ENCODE assay signal across 10 mouse cellular contexts in the genomic region with DNA sequence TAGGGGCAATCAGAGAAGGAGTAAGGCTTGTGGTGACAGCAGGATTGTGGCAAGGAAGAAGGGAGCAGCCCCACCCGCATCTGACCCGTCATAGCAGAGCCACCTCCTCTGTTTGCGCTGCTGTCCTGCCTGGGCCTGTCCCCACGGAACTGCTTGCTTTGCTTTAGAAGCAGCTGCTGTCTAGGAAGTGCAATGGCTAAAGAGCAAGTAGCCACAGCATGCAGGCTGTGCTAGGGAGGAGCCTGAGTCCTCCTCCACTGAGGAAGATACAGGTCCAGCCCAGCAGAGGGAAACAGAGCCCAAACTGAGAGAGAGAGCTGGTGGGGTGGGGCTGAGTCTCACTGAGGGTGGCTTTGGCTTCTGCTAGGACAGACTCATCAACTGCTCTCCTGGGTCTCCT. TPM values are rescaled to one million over a fixed set of nuclear protein-coding genes. Genes with fewer than 3 reads are reported as not detected.
DNase-seq lines count a peak whose midpoint lies in the region; ATAC-seq and TF ChIP-seq lines count a peak whose summit lies in the region.
"Had no signal": no experiment of that assay in that cellular context is flagged by ENCODE, and none has a peak within 500 bp of the region (broad histone marks: within the 10 kb centered on the region; RNA-seq: fewer than 3 reads in every experiment).

No protein-coding gene starts in this region.

- H3K4me3 ChIP-seq in heart, embryonic 15.5 days, result no peak overlapping the region
- H3K4me3 ChIP-seq in intestine, postnatal 0 days (ENCODE audit: low read depth, low read length), result no peak overlapping the region
- no peak overlapping the region for H3K4me3 ChIP-seq in hindbrain, embryonic 12.5 days
- H3K4me3 ChIP-seq: limb, embryonic 13.5 days had no signal

- H3K4me2 ChIP-seq in heart, embryonic 15.5 days, result no peak overlapping the region
- H3K4me2 ChIP-seq in intestine, postnatal 0 days (replicated peaks; ENCODE audit: low read depth), result no peak overlapping the region
- H3K4me2 ChIP-seq in hindbrain, embryonic 12.5 days (replicated peaks), result no peak overlapping the region
- H3K4me2 ChIP-seq: limb, embryonic 13.5 days had no signal

- ATAC-seq in heart, embryonic 15.5 days (replicated peaks; ENCODE audit: insufficient number of reproducible peaks, insufficient read depth, low FRiP score, low read depth), result peak; percentile 67
- ATAC-seq in intestine, postnatal 0 days, result peak; percentile 31
- no peak for ATAC-seq in hindbrain, embryonic 12.5 days (ENCODE audit: low FRiP score)

- no peak overlapping the region for H3K27ac ChIP-seq in heart, embryonic 15.5 days
- no peak overlapping the region for H3K27ac ChIP-seq in intestine, postnatal 0 days (ENCODE audit: low read depth, low read length)
- no peak overlapping the region for H3K27ac ChIP-seq in hindbrain, embryonic 12.5 days
- H3K27ac ChIP-seq: limb, embryonic 13.5 days had no signal

- H3K27me3 ChIP-seq in heart, embryonic 15.5 days, result no peaks in the 10 kb centered on the region
- H3K27me3 ChIP-seq in intestine, postnatal 0 days (replicated peaks; ENCODE audit: control insufficient read depth, insufficient read depth, low read length), result no peaks in the 10 kb centered on the region
- H3K27me3 ChIP-seq in hindbrain, embryonic 12.5 days, result no peaks in the 10 kb centered on the region
- H3K27me3 ChIP-seq: limb, embryonic 13.5 days had no signal

- WGBS in heart, embryonic 15.5 days, result 42% methylated on average over 4 of the region's 4 CpGs
- WGBS in intestine, postnatal 0 days, result 30% methylated on average over 4 of the region's 4 CpGs
- WGBS in hindbrain, embryonic 12.5 days, result 56% methylated on average over 4 of the region's 4 CpGs

- DNase-seq in heart, postnatal 36 days, result no peak
- peak; percentile 24 to 42 for DNase-seq in spleen, postnatal 36 days (ENCODE audit: low spot score in 2 of 2)
- no peak for DNase-seq in spleen, adult 18-20 months
- peak; percentile 29 for DNase-seq in yolk sac, embryonic 10.5 days (ENCODE audit: low spot score)
- DNase-seq in frontal cortex, postnatal 25 days (ENCODE audit: low spot score in 2 of 2), result no peak
- DNase-seq: cerebellum, adult 2 months had no signal

- no peaks in the 10 kb centered on the region for H3K36me3 ChIP-seq in heart, embryonic 15.5 days
- peaks cover 5% of the 10 kb centered on the region; the same call in 1 of the 2 replicates for H3K36me3 ChIP-seq in intestine, postnatal 0 days (ENCODE audit: control insufficient read depth, insufficient read depth)
- peaks cover 34% of the 10 kb centered on the region for H3K36me3 ChIP-seq in hindbrain, embryonic 12.5 days

- intact Hi-C loops in heart, postnatal 36 days (cut with DNase I), result no loop called here

- H3K9ac ChIP-seq in heart, embryonic 15.5 days, result no peak overlapping the region
- H3K9ac ChIP-seq in intestine, postnatal 0 days (ENCODE audit: low read depth, low read length), result no peak overlapping the region
- no peak overlapping the region for H3K9ac ChIP-seq in hindbrain, embryonic 12.5 days
- H3K9ac ChIP-seq: limb, embryonic 13.5 days had no signal

- TF ChIP-seq CTCF in intestine, postnatal 0 days (IDR thresholded peaks at IDR 0.05; ENCODE audit: low read depth), result peak; percentile 57

- H3K9me3 ChIP-seq in heart, embryonic 15.5 days (replicated peaks), result no peaks in the 10 kb centered on the region
- no peaks in the 10 kb centered on the region for H3K9me3 ChIP-seq in intestine, postnatal 0 days (ENCODE audit: control insufficient read depth)
- no peaks in the 10 kb centered on the region for H3K9me3 ChIP-seq in hindbrain, embryonic 12.5 days (replicated peaks)
- H3K9me3 ChIP-seq: limb, embryonic 13.5 days had no signal

- H3K4me1 ChIP-seq in heart, embryonic 15.5 days (replicated peaks), result peaks cover 11% of the 10 kb centered on the region
- H3K4me1 ChIP-seq in intestine, postnatal 0 days (replicated peaks; ENCODE audit: control insufficient read depth, insufficient read depth, low read length), result no peaks in the 10 kb centered on the region
- peaks cover 2% of the 10 kb centered on the region; the same call in 1 of the 2 replicates for H3K4me1 ChIP-seq in hindbrain, embryonic 12.5 days

RNA-seq across cellular contexts. Expression of gene Tmem214, which starts 4.0 kb away (rescaled TPM):
- polyA plus RNA-seq in heart, embryonic 15.5 days (2015; fragmentation: Nextera tagmentation; extraction: Ambion mirVana), result 57.5 and 67.2 TPM in 2 replicates
- total RNA-seq in heart, postnatal 36 days (2021), result 10 to 100 TPM; 37.7 to 40.2 TPM
- 46.1 and 47.6 TPM in 2 replicates for polyA plus RNA-seq in intestine, postnatal 0 days (2015; fragmentation: Nextera tagmentation; extraction: Ambion mirVana)
- 66.8 and 68.5 TPM in 2 replicates for polyA plus RNA-seq in hindbrain, embryonic 12.5 days (2016; fragmentation: Nextera tagmentation; extraction: Ambion mirVana)

RNA-seq across cellular contexts. Expression of gene Agbl5, which starts 24.6 kb away (rescaled TPM):
- polyA plus RNA-seq in heart, embryonic 15.5 days (2015; fragmentation: Nextera tagmentation; extraction: Ambion mirVana), result 8.9 and 11.9 TPM in 2 replicates
- total RNA-seq in heart, postnatal 36 days (2021), result 1 to 10 TPM; 4.1 to 7.1 TPM
- polyA plus RNA-seq in intestine, postnatal 0 days (2015; fragmentation: Nextera tagmentation; extraction: Ambion mirVana), result 5.5 and 6.5 TPM in 2 replicates
- 32.4 and 36.9 TPM in 2 replicates for polyA plus RNA-seq in hindbrain, embryonic 12.5 days (2016; fragmentation: Nextera tagmentation; extraction: Ambion mirVana)

RNA-seq across cellular contexts. Expression of gene Ost4, which starts 43.7 kb away (rescaled TPM):
- polyA plus RNA-seq in heart, embryonic 15.5 days (2015; fragmentation: Nextera tagmentation; extraction: Ambion mirVana), result 372 and 381 TPM in 2 replicates
- 100 to 1,000 TPM; 143 to 152 TPM for total RNA-seq in heart, postnatal 36 days (2021)
- 458 and 495 TPM in 2 replicates for polyA plus RNA-seq in intestine, postnatal 0 days (2015; fragmentation: Nextera tagmentation; extraction: Ambion mirVana)
- 256 and 303 TPM in 2 replicates for polyA plus RNA-seq in hindbrain, embryonic 12.5 days (2016; fragmentation: Nextera tagmentation; extraction: Ambion mirVana)

RNA-seq across cellular contexts. Expression of gene Emilin1, which starts 49.4 kb away (rescaled TPM):
- polyA plus RNA-seq in heart, embryonic 15.5 days (2015; fragmentation: Nextera tagmentation; extraction: Ambion mirVana), result 125 and 179 TPM in 2 replicates
- 10 to 100 TPM; 22.0 to 23.7 TPM for total RNA-seq in heart, postnatal 36 days (2021)
- 63.2 and 63.7 TPM in 2 replicates for polyA plus RNA-seq in intestine, postnatal 0 days (2015; fragmentation: Nextera tagmentation; extraction: Ambion mirVana)
- 121 and 122 TPM in 2 replicates for polyA plus RNA-seq in hindbrain, embryonic 12.5 days (2016; fragmentation: Nextera tagmentation; extraction: Ambion mirVana)

RNA-seq across cellular contexts. Expression of gene Mapre3, which starts 49.4 kb away (rescaled TPM):
- 16.3 and 20.1 TPM in 2 replicates for polyA plus RNA-seq in heart, embryonic 15.5 days (2015; fragmentation: Nextera tagmentation; extraction: Ambion mirVana)
- total RNA-seq in heart, postnatal 36 days (2021), result 10 to 100 TPM; 34.0 to 39.6 TPM
- 25.3 and 25.5 TPM in 2 replicates for polyA plus RNA-seq in intestine, postnatal 0 days (2015; fragmentation: Nextera tagmentation; extraction: Ambion mirVana)
- polyA plus RNA-seq in hindbrain, embryonic 12.5 days (2016; fragmentation: Nextera tagmentation; extraction: Ambion mirVana), result 73.1 and 81.0 TPM in 2 replicates

Comparison
In these comparisons a context has a peak if more than half of its experiments do, and no peak if none do; other contexts are left out.
1. DNase-seq: peak in spleen, postnatal 36 days (2 of 2) and yolk sac, embryonic 10.5 days (single experiment); none in heart, postnatal 36 days (0 of 2), spleen, adult 18-20 months (0 of 2) and frontal cortex, postnatal 25 days (0 of 2).